Mouse (Mus musculus) heart, embryonic 14.5 days (tissue): ENCODE results near the gene Chrm1. TPM values are rescaled to one million over a fixed set of nuclear protein-coding genes. Genes with fewer than 3 reads are reported as not detected.

Experiments used
- ATAC-seq: fragments of 200-750 bp; cut with Nextera tagmentation; 2 replicates; pipeline ENCODE4 v1.8.0; 2017; ENCODE audit warnings: low read depth, moderate TSS enrichment; ENCODE audit not compliant: insufficient number of reproducible peaks, insufficient read depth, low FRiP score
- H3K27ac ChIP-seq, 2 experiments: fragments of 200-500 bp in 1 of 2; fragments of 300-500 bp in 1 of 2; sonication (generic) in 1 of 2; replicated peaks in 1 of 2; 2 replicates each; pipeline ENCODE4 v1.5.1; 2012 to 2014; ENCODE audit warnings: low read depth in 2 of 2, low read length in 2 of 2, control low read depth in 1 of 2, mild to moderate bottlenecking in 1 of 2, mixed read lengths in 1 of 2; ENCODE audit not compliant: control insufficient read depth in 1 of 2, insufficient read depth in 1 of 2
- H3K27me3 ChIP-seq: fragments of 300-500 bp; sonication (generic); 2 replicates; pipeline ENCODE4 v1.6.1; 2014; ENCODE audit warnings: mild to moderate bottlenecking, low read length, control low read depth; ENCODE audit not compliant: control insufficient read depth, insufficient read depth
- H3K36me3 ChIP-seq: fragments of 300-500 bp; sonication (generic); 2 replicates; pipeline ENCODE4 v1.6.1; 2014; ENCODE audit warnings: mild to moderate bottlenecking, control low read depth, low read length, mixed read lengths; ENCODE audit not compliant: control insufficient read depth, insufficient read depth
- H3K4me1 ChIP-seq, 2 experiments: fragments of 200-500 bp in 1 of 2; fragments of 300-500 bp in 1 of 2; sonication (generic) in 1 of 2; 2 replicates each; pipeline ENCODE4 v1.6.1; 2012 to 2014; ENCODE audit warnings: low read length in 2 of 2, control low read depth in 1 of 2, mixed read lengths in 1 of 2; ENCODE audit not compliant: control insufficient read depth in 2 of 2, insufficient read depth in 2 of 2
- H3K4me2 ChIP-seq: fragments of 300-500 bp; sonication (generic); 2 replicates; pipeline ENCODE4 v1.6.1; 2014; ENCODE audit warnings: mild to moderate bottlenecking, low read length
- H3K4me3 ChIP-seq, 2 experiments: fragments of 200-500 bp in 1 of 2; fragments of 300-500 bp in 1 of 2; sonication (generic) in 1 of 2; 2 replicates each; pipeline ENCODE4 v1.5.1; 2012 to 2014; ENCODE audit warnings: low read length in 2 of 2, mild to moderate bottlenecking in 2 of 2, control low read depth in 1 of 2, low read depth in 1 of 2, moderate library complexity in 1 of 2; ENCODE audit not compliant: control insufficient read depth in 1 of 2, insufficient read depth in 1 of 2
- H3K9ac ChIP-seq: fragments of 300-500 bp; sonication (generic); 2 replicates; pipeline ENCODE4 v1.6.1; 2014; ENCODE audit warnings: mild to moderate bottlenecking, low read length
- H3K9me3 ChIP-seq: fragments of 300-500 bp; sonication (generic); 2 replicates; pipeline ENCODE4 v1.6.1; 2016; ENCODE audit warnings: low read length, control low read depth; ENCODE audit not compliant: control insufficient read depth
- WGBS: fragments of 180-500 bp; shearing (Covaris S2); extraction: QIAGEN DNeasy Blood & Tissue Kit; methylation state at CpG from one replicate; pipeline ENCODE4 v1.1.7; 2014; 5-methylcytosine and 5-hydroxymethylcytosine counted together
- polyA plus RNA-seq: library from polyadenylated mRNA; unstranded; fragments of >200 nt; fragmentation: Nextera tagmentation; extraction: Ambion mirVana; gene quantifications from 2 replicates; pipeline ENCODE4 v1.2.1, GENCODE M21; 2014

Gene Chrm1
- polyA plus RNA-seq, 1 experiment from 2014 or later: 0.12 TPM

DNA sequence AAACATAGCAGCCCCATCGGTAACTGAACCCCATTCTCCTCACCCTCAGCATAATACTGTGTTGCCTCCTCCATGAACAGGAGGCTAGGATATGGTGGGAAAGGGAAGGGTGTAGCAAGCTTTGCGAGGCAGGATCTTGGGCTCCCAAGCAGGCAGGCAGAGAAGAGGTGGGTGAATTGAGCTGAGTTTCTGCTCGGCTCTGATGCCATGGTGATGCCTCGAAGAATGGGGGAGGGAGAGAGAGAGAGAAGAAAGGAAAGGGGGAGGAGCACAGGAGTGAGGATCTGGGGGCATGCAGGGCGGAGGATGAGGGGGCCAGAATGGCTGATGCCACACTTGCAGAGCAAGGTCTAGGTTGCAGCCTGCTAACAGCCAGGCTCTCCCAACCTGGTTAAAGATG lies 2.2 kb downstream of the Chrm1 start:
- Histone ChIP-seq H3K4me2 (no peak overlapping the region), H3K9me3 (no peaks in the 10 kb centered on the region), H3K9ac (no peak overlapping the region), H3K27me3 (peaks cover 18% of the 10 kb centered on the region), H3K4me1 (peaks cover 2 to 8% of the 10 kb centered on the region in 2 experiments), H3K4me3 (no peak overlapping the region), H3K36me3 (no peaks in the 10 kb centered on the region), H3K27ac (no peak overlapping the region)
- WGBS: 76% methylated on average over 5 of the region's 5 CpGs
- ATAC-seq: no peak

DNA sequence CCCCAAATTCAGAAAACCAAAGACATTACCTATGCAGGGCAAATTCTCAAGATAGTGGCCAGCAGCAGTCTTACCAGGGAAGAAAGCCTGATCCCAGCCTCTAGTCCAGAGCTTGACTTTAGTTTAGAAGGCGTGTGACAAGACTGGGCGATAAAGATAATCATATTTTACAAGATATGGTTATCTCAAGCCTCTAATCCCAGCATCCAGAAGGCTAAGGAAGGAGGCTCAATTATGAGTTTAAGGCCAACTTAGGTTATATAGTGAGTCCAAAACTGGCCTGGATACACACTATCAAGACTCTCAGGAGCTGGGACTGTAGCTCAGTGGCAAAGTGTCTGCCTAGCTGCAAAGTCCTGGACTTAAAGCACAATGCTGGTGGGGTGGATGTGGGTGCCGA lies 9.3 kb downstream of the Chrm1 start:
- H3K9ac ChIP-seq: no peak overlapping the region
- WGBS: 79% methylated on average over 3 of the region's 3 CpGs
- H3K9me3 ChIP-seq: no peaks in the 10 kb centered on the region
- no peak overlapping the region for H3K4me2 ChIP-seq
- H3K27ac ChIP-seq: no peak overlapping the region
- peaks cover 0 to 2% of the 10 kb centered on the region in 2 experiments; a peak in 1 of 4 replicates for H3K4me1 ChIP-seq
- no peak for ATAC-seq
- H3K36me3 ChIP-seq: no peaks in the 10 kb centered on the region
- H3K4me3 ChIP-seq: no peak overlapping the region
- H3K27me3 ChIP-seq: no peaks in the 10 kb centered on the region

DNA sequence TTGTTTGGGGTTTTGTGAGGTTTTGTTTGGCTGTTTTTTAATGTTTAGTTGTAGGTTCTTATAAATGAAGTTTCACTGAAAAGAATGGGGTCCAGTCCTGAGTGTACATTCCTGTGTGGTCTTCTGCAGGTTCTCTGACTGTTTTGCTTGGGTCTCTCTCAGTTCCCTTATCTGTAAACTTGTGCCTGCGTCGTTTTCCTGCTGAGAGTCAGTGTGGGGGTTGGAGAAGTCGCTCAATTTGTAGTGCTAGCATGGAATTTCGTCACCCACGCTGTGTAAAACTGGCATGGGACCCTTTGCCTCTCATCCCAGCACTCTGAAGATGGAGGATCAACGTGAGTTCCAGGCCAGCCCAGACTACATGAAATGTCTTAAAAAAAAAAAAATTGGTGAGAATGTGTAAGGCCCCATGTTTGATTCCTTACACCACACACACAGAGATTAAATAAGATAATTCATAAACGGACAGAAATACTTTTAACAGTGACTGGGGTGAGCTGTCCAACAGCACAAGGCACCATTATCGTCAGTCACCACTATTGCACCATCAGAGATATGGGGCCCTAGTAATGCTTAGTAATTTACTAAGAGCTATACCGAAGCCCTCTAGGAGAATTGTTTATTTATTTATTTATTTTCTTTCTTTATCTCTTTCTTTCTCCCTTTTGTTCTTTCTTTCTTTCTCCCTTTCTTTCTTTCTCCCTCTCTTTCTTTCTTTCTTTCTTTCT lies 9.9 kb downstream of the Chrm1 start:
- 24% methylated on average over 9 of the region's 9 CpGs for WGBS
- ATAC-seq: no peak

DNA sequence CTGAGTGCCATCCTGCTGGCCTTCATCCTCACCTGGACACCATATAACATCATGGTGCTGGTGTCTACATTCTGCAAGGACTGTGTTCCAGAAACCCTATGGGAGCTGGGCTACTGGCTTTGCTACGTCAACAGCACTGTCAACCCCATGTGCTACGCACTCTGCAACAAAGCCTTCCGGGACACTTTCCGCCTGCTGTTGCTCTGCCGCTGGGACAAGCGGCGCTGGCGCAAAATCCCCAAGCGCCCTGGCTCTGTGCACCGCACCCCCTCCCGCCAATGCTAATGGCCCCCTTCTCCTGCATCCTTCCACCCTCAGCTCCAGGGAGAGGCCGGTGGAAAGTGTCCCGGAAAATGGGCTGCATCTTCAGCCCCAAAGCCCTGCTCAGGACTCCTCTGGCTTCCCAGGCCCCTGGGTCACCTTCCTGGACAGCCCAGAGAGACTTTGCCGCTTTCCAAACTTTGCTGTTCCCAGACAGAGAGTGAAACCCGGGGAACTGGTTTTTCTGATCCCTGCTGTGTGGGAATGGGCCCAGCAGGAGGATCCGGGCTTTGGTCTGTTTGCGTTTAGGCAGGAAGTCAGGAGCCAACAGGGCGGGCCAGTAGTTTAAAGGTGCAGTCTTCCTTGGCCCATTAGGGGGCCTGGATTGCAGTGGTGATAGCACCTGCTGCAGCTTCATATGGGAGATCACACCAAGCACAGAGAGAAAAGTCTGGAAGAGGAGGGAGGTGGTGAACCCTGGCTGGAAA lies 15.6 kb downstream of the Chrm1 start:
- ATAC-seq: no peak
- H3K27ac ChIP-seq: no peak overlapping the region

More for the DNA sequence above, 9.9 kb downstream of the Chrm1 start:
- peaks cover 0 to 2% of the 10 kb centered on the region in 2 experiments; a peak in 1 of 4 replicates for H3K4me1 ChIP-seq
- H3K4me3 ChIP-seq: no peak overlapping the region
- H3K27ac ChIP-seq: no peak overlapping the region
- no peak overlapping the region for H3K9ac ChIP-seq
- H3K4me2 ChIP-seq: no peak overlapping the region
- H3K36me3 ChIP-seq: no peaks in the 10 kb centered on the region
- no peaks in the 10 kb centered on the region for H3K27me3 ChIP-seq
- H3K9me3 ChIP-seq: no peaks in the 10 kb centered on the region

DNA sequence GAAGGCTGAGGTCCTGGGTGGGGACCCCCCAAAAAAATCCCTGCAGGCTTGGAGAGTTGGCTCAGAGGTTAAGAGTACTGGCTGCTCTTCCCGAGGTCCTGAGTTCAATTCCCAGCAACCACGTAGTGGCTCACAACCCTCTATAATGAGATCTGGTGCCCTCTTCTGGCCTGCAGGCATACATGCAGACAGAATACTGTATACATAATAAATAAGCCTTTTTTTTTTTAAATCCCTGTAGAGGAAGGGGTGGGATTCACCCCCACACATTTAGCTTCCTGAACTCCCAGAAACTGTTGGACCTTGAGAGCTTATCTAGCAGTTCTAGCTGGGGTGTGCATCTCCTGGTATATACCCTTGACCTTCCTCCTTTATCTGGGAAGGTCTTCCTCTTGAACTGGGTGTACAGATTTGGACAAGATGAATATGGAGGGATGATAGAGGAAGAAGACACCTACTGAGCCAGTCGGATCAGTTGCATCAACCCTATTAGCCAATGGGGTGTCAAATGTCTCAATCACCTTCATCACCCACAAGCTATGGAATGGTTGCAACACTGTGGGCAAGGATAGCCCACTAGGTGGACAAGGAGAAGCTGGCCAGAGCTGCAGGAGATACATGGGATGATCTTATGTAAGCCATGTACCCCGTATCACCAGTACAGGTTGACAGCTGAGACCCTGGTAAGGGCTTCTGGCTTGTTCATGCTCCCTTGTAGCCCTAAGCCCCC lies 18.2 kb downstream of the Chrm1 start:
- Histone ChIP-seq H3K27ac (no peak overlapping the region), H3K27me3 (no peaks in the 10 kb centered on the region), H3K4me2 (no peak overlapping the region), H3K9ac (no peak overlapping the region), H3K4me1 (peaks cover 3 to 6% of the 10 kb centered on the region in 2 experiments; a peak in 1 of 4 replicates), H3K4me3 (no peak overlapping the region), H3K9me3 (no peaks in the 10 kb centered on the region), H3K36me3 (no peaks in the 10 kb centered on the region)
- WGBS: 91% methylated on average over 4 of the region's 4 CpGs
- ATAC-seq: no peak

More for the DNA sequence above, 15.6 kb downstream of the Chrm1 start:
- no peaks in the 10 kb centered on the region for H3K27me3 ChIP-seq
- H3K4me1 ChIP-seq: peaks cover 3 to 6% of the 10 kb centered on the region in 2 experiments; a peak in 1 of 4 replicates
- no peaks in the 10 kb centered on the region for H3K9me3 ChIP-seq
- 23% methylated on average over 18 of the region's 18 CpGs for WGBS
- H3K36me3 ChIP-seq: no peaks in the 10 kb centered on the region
- no peak overlapping the region for H3K9ac ChIP-seq
- H3K4me3 ChIP-seq: peak overlapping the region in 1 of 2 experiments; percentile 0; a peak in 1 of 4 replicates
- peak overlapping the region; percentile 44 for H3K4me2 ChIP-seq

DNA sequence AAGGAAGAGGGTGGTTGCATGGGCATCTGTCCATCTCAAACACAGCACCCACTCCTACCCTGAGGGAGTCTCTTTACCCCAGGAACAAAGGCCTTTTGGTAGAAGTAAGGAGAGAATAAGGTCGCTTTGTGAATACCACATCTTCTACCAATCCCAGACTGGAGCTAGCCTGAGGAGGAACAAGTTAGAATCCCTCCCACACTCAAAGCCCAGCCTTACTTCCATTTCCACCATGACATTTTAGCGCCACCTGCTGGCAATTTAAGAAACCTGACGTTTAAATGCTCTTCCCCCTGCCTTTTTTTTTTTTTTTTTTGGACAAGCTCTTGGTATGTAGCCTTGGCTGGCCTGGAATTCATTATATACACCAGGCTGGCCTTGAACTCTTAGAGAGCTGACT lies 19.4 kb downstream of the Chrm1 start:
- no peak overlapping the region for H3K9ac ChIP-seq
- H3K36me3 ChIP-seq: no peaks in the 10 kb centered on the region
- no peak overlapping the region for H3K27ac ChIP-seq
- no peak for ATAC-seq
- 0% methylated on average over 3 of the region's 3 CpGs for WGBS
- H3K4me1 ChIP-seq: peaks cover 3 to 6% of the 10 kb centered on the region in 2 experiments; a peak in 1 of 4 replicates
- no peak overlapping the region for H3K4me3 ChIP-seq
- no peak overlapping the region for H3K4me2 ChIP-seq
- no peaks in the 10 kb centered on the region for H3K9me3 ChIP-seq
- H3K27me3 ChIP-seq: no peaks in the 10 kb centered on the region

DNA sequence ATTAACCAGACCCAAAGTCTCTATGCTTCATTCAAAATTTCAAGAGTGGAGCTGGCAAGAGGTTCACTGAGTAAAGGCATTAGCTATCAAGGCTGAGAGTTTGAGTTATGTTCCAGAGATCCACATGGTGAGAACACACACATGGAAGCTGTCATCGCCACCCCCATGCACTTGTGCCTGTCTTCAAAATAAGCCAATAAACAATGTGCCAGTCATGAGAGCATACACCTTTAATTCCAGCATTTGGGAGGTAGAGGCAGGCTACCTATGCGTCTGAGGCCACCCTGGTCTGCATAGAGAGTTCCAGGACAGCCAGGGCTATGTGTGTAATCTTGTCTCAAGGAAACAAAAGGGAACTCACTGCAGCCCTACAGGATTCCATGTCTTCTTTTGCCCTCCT lies 20.0 kb downstream of the Chrm1 start:
- Histone ChIP-seq H3K27me3 (no peaks in the 10 kb centered on the region), H3K4me1 (peaks cover 3 to 6% of the 10 kb centered on the region in 2 experiments; a peak in 1 of 4 replicates), H3K4me3 (no peak overlapping the region), H3K36me3 (no peaks in the 10 kb centered on the region), H3K9me3 (no peaks in the 10 kb centered on the region), H3K9ac (no peak overlapping the region), H3K27ac (no peak overlapping the region), H3K4me2 (no peak overlapping the region)
- ATAC-seq: no peak
- WGBS: 58% methylated on average over 2 of the region's 2 CpGs
